Mouse (Mus musculus) heart, postnatal 0 days (tissue): Measurements from ENCODE around the gene Ackr1. TPM values are rescaled to one million over a fixed set of nuclear protein-coding genes. Genes with fewer than 3 reads are reported as not detected.

Experiments used
- ATAC-seq: fragments of 200-750 bp; cut with Nextera tagmentation; 2 replicates; pipeline ENCODE4 v1.8.0; 2017; ENCODE audit warnings: low read depth, moderate number of reproducible peaks, moderate library complexity; ENCODE audit not compliant: insufficient read depth
- DNase-seq: peaks from one replicate; pipeline ENCODE4 v3.0.0-alpha.2; 2016; ENCODE audit warnings: low spot score
- H3K27ac ChIP-seq: fragments of 300-500 bp; sonication (generic); 2 replicates; pipeline ENCODE4 v1.5.1; 2014; ENCODE audit warnings: low read depth, mild to moderate bottlenecking
- H3K27me3 ChIP-seq: fragments of 300-500 bp; sonication (generic); 2 replicates; pipeline ENCODE4 v1.6.1; 2014; ENCODE audit warnings: low read length, mixed read lengths; ENCODE audit not compliant: control insufficient read depth, insufficient read depth
- H3K36me3 ChIP-seq: fragments of 300-500 bp; sonication (generic); replicated peaks from 2 replicates; pipeline ENCODE4 v1.6.1; 2014; ENCODE audit warnings: low read length, mixed read lengths; ENCODE audit not compliant: control insufficient read depth, insufficient read depth
- H3K4me1 ChIP-seq: fragments of 300-500 bp; sonication (generic); 2 replicates; pipeline ENCODE4 v1.6.1; 2014; ENCODE audit warnings: antibody characterized with exemption; ENCODE audit not compliant: control insufficient read depth, insufficient read depth
- H3K4me2 ChIP-seq: fragments of 300-500 bp; sonication (generic); 2 replicates; pipeline ENCODE4 v1.6.1; 2014; ENCODE audit warnings: low read depth, mild to moderate bottlenecking, low read length, moderate library complexity
- H3K4me3 ChIP-seq: fragments of 300-500 bp; sonication (generic); 2 replicates; pipeline ENCODE4 v1.5.1; 2014; ENCODE audit warnings: low read depth, low read length
- H3K9ac ChIP-seq: fragments of 300-500 bp; sonication (generic); replicated peaks from 2 replicates; pipeline ENCODE4 v1.6.1; 2014; ENCODE audit warnings: low read depth, low read length, mixed read lengths
- H3K9me3 ChIP-seq: fragments of 300-500 bp; sonication (generic); replicated peaks from 2 replicates; pipeline ENCODE4 v1.6.1; 2016; ENCODE audit warnings: low read length; ENCODE audit not compliant: control insufficient read depth
- CTCF ChIP-seq: IDR thresholded peaks from 2 replicates; pipeline ENCODE4 v1.5.1; 2016; ENCODE audit warnings: antibody characterized with exemption, control low read depth, low read depth
- EP300 ChIP-seq: IDR thresholded peaks from 2 replicates; pipeline ENCODE4 v1.6.1; 2016; ENCODE audit warnings: antibody characterized with exemption, low read depth
- WGBS: fragments of 180-500 bp; shearing (Covaris S2); extraction: QIAGEN DNeasy Blood & Tissue Kit; methylation state at CpG from one replicate; pipeline ENCODE4 v1.1.7; 2014; 5-methylcytosine and 5-hydroxymethylcytosine counted together
- polyA plus RNA-seq: library from polyadenylated mRNA; unstranded; fragments of >200 nt; fragmentation: Nextera tagmentation; extraction: Ambion mirVana; gene quantifications from 2 replicates; pipeline ENCODE4 v1.2.1, GENCODE M21; 2015
- total RNA-seq: library from RNA; depleted of rRNA; stranded (reverse); fragments of >200 nt; gene quantifications from 2 replicates; pipeline ENCODE4 v1.2.3, GENCODE M21; 2014; ENCODE audit warnings: low replicate concordance

Gene Ackr1
- total and polyA plus RNA-seq, 2 experiments from 2014 or later = 0.14 TPM; not detected in 1

GRCm38 (mm10) chr1:173370456-173370855 lies 36.9 kb upstream of the Ackr1 start:
- Histone ChIP-seq H3K27me3 (peaks cover 48% of the 10 kb centered on the region), H3K4me2 (no peak overlapping the region), H3K9me3 (no peaks in the 10 kb centered on the region), H3K36me3 (no peaks in the 10 kb centered on the region), H3K4me1 (peaks cover 8% of the 10 kb centered on the region; the same call in 1 of the 2 replicates), H3K27ac (no peak overlapping the region), H3K9ac (no peak overlapping the region), H3K4me3 (no peak overlapping the region)
- no peak for ATAC-seq
- DNase-seq = no peak
- 58% methylated on average over 6 of the region's 6 CpGs for WGBS
- TF ChIP-seq EP300 = no peak
- TF ChIP-seq CTCF = no peak

GRCm38 (mm10) chr1:173369611-173370010 lies 36.1 kb upstream of the Ackr1 start:
- TF ChIP-seq EP300 (no peak), CTCF (no peak)
- H3K9ac ChIP-seq = no peak overlapping the region
- H3K27me3 ChIP-seq = peaks cover 48% of the 10 kb centered on the region
- ATAC-seq (no peak), DNase-seq (no peak)
- H3K4me3 ChIP-seq = no peak overlapping the region
- H3K9me3 ChIP-seq = no peaks in the 10 kb centered on the region
- no peak overlapping the region for H3K27ac ChIP-seq
- no peaks in the 10 kb centered on the region for H3K36me3 ChIP-seq
- WGBS = 72% methylated on average over 2 of the region's 2 CpGs
- H3K4me2 ChIP-seq = no peak overlapping the region
- peaks cover 8% of the 10 kb centered on the region; the same call in 1 of the 2 replicates for H3K4me1 ChIP-seq

GRCm38 (mm10) chr1:173367356-173368046 lies 34.0 kb upstream of the Ackr1 start, which contains the start of gene Cadm3:
Cadm3 (minus strand) TSS chr1:173367695.
- DNase-seq (no peak), ATAC-seq (0 out of 2 replicates have a peak, but pooled peaks have one; percentile 30)
- Histone ChIP-seq H3K4me2 (peak within 1 kb of the TSS; percentile 65), H3K36me3 (no peaks in the 10 kb centered on the region), H3K4me1 (peaks cover 8% of the 10 kb centered on the region; the same call in 1 of the 2 replicates), H3K9ac (no peak within 1 kb of the TSS), H3K27ac (no peak within 1 kb of the TSS), H3K4me3 (peak within 1 kb of the TSS; percentile 46), H3K27me3 (peaks cover 48% of the 10 kb centered on the region), H3K9me3 (no peaks in the 10 kb centered on the region)
- whole genome bisulfite sequencing = 1% methylated on average over 36 of the region's 46 CpGs
- no peak for TF ChIP-seq EP300
- no peak for TF ChIP-seq CTCF

- no peak for TF ChIP-seq CTCF
- TF ChIP-seq EP300 = no peak
- under 1% methylated on average over 31 of the region's 31 CpGs for WGBS
- H3K27me3 ChIP-seq = peaks cover 48% of the 10 kb centered on the region
- peaks cover 8% of the 10 kb centered on the region; the same call in 1 of the 2 replicates for H3K4me1 ChIP-seq
- H3K9ac ChIP-seq = no peak overlapping the region
- H3K9me3 ChIP-seq = no peaks in the 10 kb centered on the region
- H3K4me2 ChIP-seq = peak overlapping the region; percentile 65
- H3K36me3 ChIP-seq = no peaks in the 10 kb centered on the region
- H3K27ac ChIP-seq = no peak overlapping the region
- ATAC-seq (0 out of 2 replicates have a peak, but pooled peaks have one; percentile 30), DNase-seq (no peak)
- H3K4me3 ChIP-seq = peak overlapping the region; percentile 46
These were observed 33.3 kb upstream of the Ackr1 start for GRCm38 (mm10) chr1:173366701-173367355.

GRCm38 (mm10) chr1:173365970-173366409 lies 32.4 kb upstream of the Ackr1 start:
- H3K4me3 ChIP-seq = no peak overlapping the region
- no peaks in the 10 kb centered on the region for H3K9me3 ChIP-seq
- peaks cover 8% of the 10 kb centered on the region; the same call in 1 of the 2 replicates for H3K4me1 ChIP-seq
- ATAC-seq (no peak), DNase-seq (no peak)
- 0 out of 2 replicates have a peak overlapping the region, but pooled peaks have one; percentile 65 for H3K4me2 ChIP-seq
- peaks cover 48% of the 10 kb centered on the region for H3K27me3 ChIP-seq
- TF ChIP-seq CTCF (no peak), EP300 (no peak)
- H3K36me3 ChIP-seq = no peaks in the 10 kb centered on the region
- no peak overlapping the region for H3K9ac ChIP-seq
- WGBS = 1% methylated on average over 13 of the region's 13 CpGs
- H3K27ac ChIP-seq = no peak overlapping the region
